Mouse (Mus musculus) urinary bladder, adult 18-20 months (tissue): Measurements from ENCODE around the gene Plcl2.

ENCODE experiments used
- DNase-seq, 2 experiments: peaks; one replicate each; pipeline ENCODE4 v3.0.0; 2022; ENCODE audit warnings: low spot score in 2 of 2, mixed read lengths in 2 of 2

Plcl2 gene

GRCm38 (mm10) chr17:50509251-50510104 is at the start of gene Plcl2:
TSS of gene Plcl2 (plus strand) at chr17:50509403.
- DNase-seq: peak; percentile 21 to 57

- no peak for DNase-seq
Observed at GRCm38 (mm10) chr17:50460301-50460700, 48.9 kb upstream of the Plcl2 start.

GRCm38 (mm10) chr17:50467438-50467837 is 41.8 kb upstream of the Plcl2 start:
- no peak for DNase-seq

- DNase-seq: no peak
Observed at GRCm38 (mm10) chr17:50469126-50469525, 40.1 kb upstream of the Plcl2 start.

- no peak for DNase-seq
Observed at GRCm38 (mm10) chr17:50469543-50470431, 39.4 kb upstream of the Plcl2 start.

GRCm38 (mm10) chr17:50470432-50471078 is 38.6 kb upstream of the Plcl2 start:
- peak in 1 of 2 experiments; percentile 9 for DNase-seq

- DNase-seq: no peak
Observed at GRCm38 (mm10) chr17:50471230-50471629, 38.0 kb upstream of the Plcl2 start.

GRCm38 (mm10) chr17:50477277-50477676 is 31.9 kb upstream of the Plcl2 start:
- no peak for DNase-seq

- no peak for DNase-seq
Observed at GRCm38 (mm10) chr17:50480867-50481266, 28.3 kb upstream of the Plcl2 start.

GRCm38 (mm10) chr17:50483700-50484099 is 25.5 kb upstream of the Plcl2 start:
- DNase-seq: no peak

GRCm38 (mm10) chr17:50484981-50485380 is 24.2 kb upstream of the Plcl2 start:
- DNase-seq: no peak

GRCm38 (mm10) chr17:50487058-50487618 is 22.1 kb upstream of the Plcl2 start:
- no peak for DNase-seq

GRCm38 (mm10) chr17:50487670-50488069 is 21.5 kb upstream of the Plcl2 start:
- DNase-seq: no peak

- no peak for DNase-seq
Observed at GRCm38 (mm10) chr17:50488406-50488805, 20.8 kb upstream of the Plcl2 start.

GRCm38 (mm10) chr17:50488895-50489294 is 20.3 kb upstream of the Plcl2 start:
- no peak for DNase-seq

- no peak for DNase-seq
Observed at GRCm38 (mm10) chr17:50490644-50491430, 18.4 kb upstream of the Plcl2 start.

GRCm38 (mm10) chr17:50491496-50491895 is 17.7 kb upstream of the Plcl2 start:
- no peak for DNase-seq

- DNase-seq: no peak
Observed at GRCm38 (mm10) chr17:50495216-50495889, 13.8 kb upstream of the Plcl2 start.

- no peak for DNase-seq
Observed at GRCm38 (mm10) chr17:50498062-50498697, 11.0 kb upstream of the Plcl2 start.
